Mouse (Mus musculus) testis, adult 2 months (tissue): ENCODE results near the gene P4ha2.

Experiments used
- CTCF ChIP-seq: fragments of 200-500 bp; IDR thresholded peaks from 2 replicates; pipeline ENCODE4 v1.5.1; 2012; ENCODE audit warnings: low read depth, mild to moderate bottlenecking, inconsistent platforms, low read length, moderate library complexity; ENCODE audit not compliant: control insufficient read depth, insufficient read depth, insufficient replicate concordance
- POLR2A ChIP-seq: fragments of 200-500 bp; IDR thresholded peaks from 2 replicates; pipeline ENCODE4 v1.6.1; 2012; ENCODE audit warnings: low read depth, mild to moderate bottlenecking, inconsistent platforms, low read length, moderate library complexity; ENCODE audit not compliant: control insufficient read depth

DNA sequence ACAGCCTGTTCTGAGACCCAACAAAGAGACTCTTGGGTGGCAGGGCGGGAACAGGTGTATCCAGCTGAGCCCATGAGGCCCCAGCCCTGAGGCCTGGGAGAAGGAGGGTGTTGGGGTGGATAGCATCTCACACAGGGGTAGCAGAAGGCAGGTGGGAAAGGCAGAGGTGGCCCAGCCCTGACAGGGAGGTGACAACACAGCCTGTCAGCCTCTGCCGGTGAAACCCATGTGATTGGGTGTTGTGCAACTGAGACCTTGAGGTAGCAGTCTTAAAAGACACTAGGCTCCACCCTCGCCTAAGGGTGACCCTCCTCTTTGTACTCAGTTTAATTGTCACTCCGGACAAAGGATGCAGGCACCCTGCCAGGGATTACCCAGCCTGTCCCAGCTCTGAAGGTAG, 26.6 kb upstream of the P4ha2 start:
- TF ChIP-seq CTCF (no peak), POLR2A (no peak)
